Mouse (Mus musculus): Measurements from ENCODE around the gene Ovol3. TPM values are rescaled to one million over a fixed set of nuclear protein-coding genes. Genes with fewer than 3 reads are reported as not detected.

Gene Ovol3
- polyA plus RNA-seq (2012; rRNA removed; ENCODE audit: low replicate concordance), result not detected in 2 replicates

GRCm38 (mm10) chr7:30235625-30236024 lies at the start of gene Ovol3:
Ovol3 (minus strand) TSS chr7:30235725.

GRCm38 (mm10) chr7:30279951-30280669 lies 44.6 kb upstream of the Ovol3 start, which contains the start of the genes Thap8 and Wdr62:
Thap8 (plus strand) TSS chr7:30280094.
Wdr62 (minus strand) TSS chr7:30280419.

GRCm38 (mm10) chr7:30231669-30232454 lies 3.7 kb downstream of the Ovol3 start, which contains the start of the genes Polr2i and Tbcb:
Polr2i (plus strand) TSS chr7:30231948.
Tbcb (minus strand) TSS chr7:30232272.

GRCm38 (mm10) chr7:30198481-30198971 lies 37.0 kb downstream of the Ovol3 start, which contains the start of gene Capns1:
Capns1 (minus strand) TSS chr7:30198811.

GRCm38 (mm10) chr7:30183879-30184289 lies 51.6 kb downstream of the Ovol3 start, which contains the start of gene Cox7a1:
Cox7a1 (plus strand) TSS chr7:30184144.

Other genes starting within 250 kb of the Ovol3 start
- gene Zfp14, start 184.3 kb downstream of the Ovol3 start, polyA plus RNA-seq (2012; rRNA removed; ENCODE audit: low replicate concordance), result 0.19 and 0.42 TPM in 2 replicates
- gene Zfp82, start 162.8 kb downstream of the Ovol3 start, polyA plus RNA-seq (2012; rRNA removed; ENCODE audit: low replicate concordance), result 0.07 TPM in 1 of 2 replicates, not detected in the other
- gene Gm26920, start 145.3 kb downstream of the Ovol3 start, polyA plus RNA-seq (2012; rRNA removed; ENCODE audit: low replicate concordance), result 0.14 TPM in 1 of 2 replicates, not detected in the other
- gene Zfp566, start 145.2 kb downstream of the Ovol3 start, polyA plus RNA-seq (2012; rRNA removed; ENCODE audit: low replicate concordance), result 0.65 and 0.99 TPM in 2 replicates
- 3.1 and 6.6 TPM in 2 replicates for gene Zfp260, start 140.9 kb downstream of the Ovol3 start, polyA plus RNA-seq (2012; rRNA removed; ENCODE audit: low replicate concordance)
- gene Zfp382, start 113.8 kb downstream of the Ovol3 start, polyA plus RNA-seq (2012; rRNA removed; ENCODE audit: low replicate concordance), result 0.23 TPM in 1 of 2 replicates, not detected in the other
- 1.4 and 1.6 TPM in 2 replicates for gene Zfp146, start 66.0 kb downstream of the Ovol3 start, polyA plus RNA-seq (2012; rRNA removed; ENCODE audit: low replicate concordance)
- 40.1 and 164 TPM in 2 replicates for gene Cox7a1, start 51.6 kb downstream of the Ovol3 start, polyA plus RNA-seq (2012; rRNA removed; ENCODE audit: low replicate concordance)
- gene Capns1, start 36.9 kb downstream of the Ovol3 start, polyA plus RNA-seq (2012; rRNA removed; ENCODE audit: low replicate concordance), result 492 and 665 TPM in 2 replicates
- gene Polr2i, start 3.8 kb downstream of the Ovol3 start, polyA plus RNA-seq (2012; rRNA removed; ENCODE audit: low replicate concordance), result 76.0 and 78.7 TPM in 2 replicates
- 23.6 and 33.8 TPM in 2 replicates for gene Tbcb, start 3.5 kb downstream of the Ovol3 start, polyA plus RNA-seq (2012; rRNA removed; ENCODE audit: low replicate concordance)
- 0.14 TPM in 1 of 2 replicates, not detected in the other for gene Thap8, start 44.4 kb upstream of the Ovol3 start, polyA plus RNA-seq (2012; rRNA removed; ENCODE audit: low replicate concordance)
- 13.0 and 14.3 TPM in 2 replicates for gene Wdr62, start 44.7 kb upstream of the Ovol3 start, polyA plus RNA-seq (2012; rRNA removed; ENCODE audit: low replicate concordance)
- 3.8 and 4.8 TPM in 2 replicates for gene Clip3, start 56.0 kb upstream of the Ovol3 start, polyA plus RNA-seq (2012; rRNA removed; ENCODE audit: low replicate concordance)
- gene Alkbh6, start 73.0 kb upstream of the Ovol3 start, polyA plus RNA-seq (2012; rRNA removed; ENCODE audit: low replicate concordance), result 154 and 160 TPM in 2 replicates
- gene Syne4, start 79.1 kb upstream of the Ovol3 start, polyA plus RNA-seq (2012; rRNA removed; ENCODE audit: low replicate concordance), result 9.8 and 29.1 TPM in 2 replicates
- 1.2 and 2.4 TPM in 2 replicates for gene E130208F15Rik, start 86.0 kb upstream of the Ovol3 start, polyA plus RNA-seq (2012; rRNA removed; ENCODE audit: low replicate concordance)
- gene Sdhaf1, start 88.2 kb upstream of the Ovol3 start, polyA plus RNA-seq (2012; rRNA removed; ENCODE audit: low replicate concordance), result 32.9 and 60.3 TPM in 2 replicates
- 27.9 and 30.8 TPM in 2 replicates for gene Lrfn3, start 127.0 kb upstream of the Ovol3 start, polyA plus RNA-seq (2012; rRNA removed; ENCODE audit: low replicate concordance)
- 49.1 and 124 TPM in 2 replicates for gene Tyrobp, start 178.0 kb upstream of the Ovol3 start, polyA plus RNA-seq (2012; rRNA removed; ENCODE audit: low replicate concordance)
- gene Hcst, start 184.1 kb upstream of the Ovol3 start, polyA plus RNA-seq (2012; rRNA removed; ENCODE audit: low replicate concordance), result 11.5 and 53.7 TPM in 2 replicates
- gene Nfkbid, start 186.0 kb upstream of the Ovol3 start, polyA plus RNA-seq (2012; rRNA removed; ENCODE audit: low replicate concordance), result 5.3 and 8.6 TPM in 2 replicates
- gene Aplp1, start 209.8 kb upstream of the Ovol3 start, polyA plus RNA-seq (2012; rRNA removed; ENCODE audit: low replicate concordance), result 24.5 and 168 TPM in 2 replicates
- gene Kirrel2, start 222.0 kb upstream of the Ovol3 start, polyA plus RNA-seq (2012; rRNA removed; ENCODE audit: low replicate concordance), result 0.39 TPM in 1 of 2 replicates, not detected in the other
- 2.5 TPM in 1 of 2 replicates, not detected in the other for gene Nphs1, start 222.6 kb upstream of the Ovol3 start, polyA plus RNA-seq (2012; rRNA removed; ENCODE audit: low replicate concordance)